Mouse (Mus musculus) forebrain, embryonic 16.5 days (tissue): ENCODE measurements around the gene Cd9. TPM values are rescaled to one million over a fixed set of nuclear protein-coding genes. Genes with fewer than 3 reads are reported as not detected.

Source experiments
- ATAC-seq: fragments of 200-750 bp; cut with Nextera tagmentation; 2 replicates; pipeline ENCODE4 v1.8.0; 2017; ENCODE audit warnings: mild to moderate bottlenecking, moderate library complexity
- H3K27ac ChIP-seq: fragments of 300-500 bp; sonication (generic); 2 replicates; pipeline ENCODE4 v1.5.1; 2014; ENCODE audit warnings: low read length, control low read depth
- H3K27me3 ChIP-seq: fragments of 300-500 bp; sonication (generic); replicated peaks from 2 replicates; pipeline ENCODE4 v1.6.1; 2014; ENCODE audit warnings: low read length; ENCODE audit not compliant: control insufficient read depth, insufficient read depth
- H3K36me3 ChIP-seq: fragments of 300-500 bp; sonication (generic); 2 replicates; pipeline ENCODE4 v1.6.1; 2014; ENCODE audit not compliant: control insufficient read depth, insufficient read depth
- H3K4me1 ChIP-seq: fragments of 300-500 bp; sonication (generic); replicated peaks from 2 replicates; pipeline ENCODE4 v1.6.1; 2014; ENCODE audit warnings: low read length; ENCODE audit not compliant: control insufficient read depth, insufficient read depth
- H3K4me2 ChIP-seq: fragments of 300-500 bp; sonication (generic); 2 replicates; pipeline ENCODE4 v1.6.1; 2014; ENCODE audit warnings: mild to moderate bottlenecking, low read length, control low read depth
- H3K4me3 ChIP-seq: fragments of 300-500 bp; sonication (generic); replicated peaks from 2 replicates; pipeline ENCODE4 v1.5.1; 2014; ENCODE audit warnings: mild to moderate bottlenecking, low read length, control low read depth
- H3K9ac ChIP-seq: fragments of 300-500 bp; sonication (generic); replicated peaks from 2 replicates; pipeline ENCODE4 v1.6.1; 2014; ENCODE audit warnings: low read depth, low read length, control low read depth
- H3K9me3 ChIP-seq: fragments of 300-500 bp; sonication (generic); 2 replicates; pipeline ENCODE4 v1.6.1; 2016; ENCODE audit warnings: low read length; ENCODE audit not compliant: control insufficient read depth
- WGBS: fragments of 180-500 bp; shearing (Covaris S2); extraction: QIAGEN DNeasy Blood & Tissue Kit; methylation state at CpG from one replicate; pipeline ENCODE4 v1.1.7; 2014; 5-methylcytosine and 5-hydroxymethylcytosine counted together
- polyA plus RNA-seq: library from polyadenylated mRNA; unstranded; fragments of >200 nt; fragmentation: Nextera tagmentation; extraction: Ambion mirVana; gene quantifications from 2 replicates; pipeline ENCODE4 v1.2.1, GENCODE M21; 2015

The Cd9 gene
- polyA plus RNA-seq, 1 experiment from 2014 or later, result 78.4 TPM

DNA sequence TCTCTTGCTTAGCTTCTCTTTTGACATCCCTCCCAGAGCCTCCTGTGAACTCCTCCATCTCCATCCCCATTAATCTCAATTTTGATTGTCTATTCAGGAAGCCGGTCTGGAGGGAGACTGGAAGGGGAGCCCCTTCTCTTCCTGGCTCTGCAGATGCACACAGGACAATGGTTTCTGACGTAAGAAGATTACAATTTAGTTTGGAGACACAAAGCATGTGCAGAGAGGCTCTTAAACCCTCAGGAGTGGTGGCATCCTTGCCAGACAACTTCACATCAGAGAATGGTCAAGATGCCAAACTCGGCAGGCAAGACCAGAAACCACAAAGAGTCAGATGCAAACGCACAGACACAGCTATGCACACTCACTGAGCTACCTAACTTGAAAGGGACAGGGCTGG, 22.7 kb downstream of the Cd9 start:
- Histone ChIP-seq H3K9me3 (no peaks in the 10 kb centered on the region), H3K27me3 (no peaks in the 10 kb centered on the region), H3K27ac (no peak overlapping the region), H3K4me2 (no peak overlapping the region), H3K36me3 (no peaks in the 10 kb centered on the region), H3K9ac (no peak overlapping the region), H3K4me3 (no peak overlapping the region), H3K4me1 (peaks cover 19% of the 10 kb centered on the region)
- no peak for ATAC-seq
- WGBS, result 39% methylated on average over 4 of the region's 4 CpGs

DNA sequence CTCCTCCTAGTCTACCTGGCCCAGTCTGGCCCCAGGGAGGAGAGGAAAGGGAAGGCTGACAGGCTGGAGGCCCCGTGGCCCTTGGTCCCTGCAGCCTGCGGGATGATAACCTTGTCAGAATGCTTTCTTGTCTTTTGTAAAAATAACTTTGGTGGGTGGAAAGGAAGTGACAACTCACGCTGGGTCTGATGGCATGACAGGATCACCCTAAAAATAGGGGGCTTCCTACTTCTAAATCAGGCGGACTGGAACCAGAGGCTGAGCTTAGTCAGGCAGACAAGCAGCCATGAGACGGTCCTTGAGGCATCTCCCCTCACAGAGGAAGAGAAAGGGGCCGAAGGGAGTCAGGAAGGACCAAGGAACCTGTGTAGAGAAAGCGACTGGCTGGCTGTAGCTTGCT, 23.3 kb downstream of the Cd9 start:
- Histone ChIP-seq H3K36me3 (no peaks in the 10 kb centered on the region), H3K4me1 (peaks cover 14% of the 10 kb centered on the region), H3K4me2 (no peak overlapping the region), H3K4me3 (no peak overlapping the region), H3K9me3 (no peaks in the 10 kb centered on the region), H3K9ac (no peak overlapping the region), H3K27ac (no peak overlapping the region), H3K27me3 (no peaks in the 10 kb centered on the region)
- ATAC-seq, result no peak
- WGBS, result 91% methylated on average over 7 of the region's 7 CpGs

DNA sequence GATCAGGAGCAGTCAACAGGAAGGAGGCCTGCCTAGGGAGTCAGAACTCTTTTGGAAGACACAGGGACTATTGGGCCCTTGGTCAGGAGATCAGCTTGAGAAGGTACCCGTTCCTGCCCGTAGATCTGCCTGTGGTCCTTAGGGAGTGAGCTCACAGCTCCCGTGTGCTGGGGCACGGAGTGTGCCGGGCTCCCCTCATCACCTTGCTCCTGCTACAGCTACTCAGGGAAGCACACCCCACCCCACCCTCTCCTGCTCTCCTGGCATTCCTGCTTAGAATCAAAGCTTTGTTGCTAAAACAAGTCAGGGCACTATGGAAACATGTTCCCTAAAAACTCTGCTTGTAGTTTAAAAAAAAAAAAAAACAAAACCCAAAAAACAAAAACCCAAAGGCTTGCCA, 24.0 kb downstream of the Cd9 start:
- no peak overlapping the region for H3K4me3 ChIP-seq
- H3K4me1 ChIP-seq, result peaks cover 11% of the 10 kb centered on the region
- H3K36me3 ChIP-seq, result no peaks in the 10 kb centered on the region
- H3K27ac ChIP-seq, result no peak overlapping the region
- ATAC-seq, result no peak
- no peaks in the 10 kb centered on the region for H3K27me3 ChIP-seq
- no peak overlapping the region for H3K4me2 ChIP-seq
- WGBS, result 91% methylated on average over 5 of the region's 5 CpGs
- H3K9ac ChIP-seq, result no peak overlapping the region
- H3K9me3 ChIP-seq, result no peaks in the 10 kb centered on the region

DNA sequence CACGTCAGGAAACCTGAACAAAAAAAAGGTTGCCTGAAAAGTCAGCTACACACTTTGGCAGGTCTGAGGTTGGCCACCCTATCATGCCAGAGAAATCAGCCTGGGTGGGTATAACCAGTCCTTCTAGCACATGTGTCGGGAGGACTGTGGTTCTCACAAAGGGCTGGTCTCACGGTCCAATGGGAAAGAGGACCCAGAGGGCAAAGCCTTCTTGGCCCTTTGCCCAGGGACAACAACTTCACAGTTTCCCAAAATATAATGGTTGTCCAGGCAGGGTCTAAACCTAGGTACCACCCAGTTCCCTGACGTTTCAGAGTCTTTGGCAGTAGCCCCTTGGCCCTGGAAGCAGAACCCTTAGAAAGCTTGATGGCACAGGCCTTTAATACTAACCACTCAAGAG, 25.4 kb downstream of the Cd9 start:
- H3K27me3 ChIP-seq, result no peaks in the 10 kb centered on the region
- H3K9ac ChIP-seq, result no peak overlapping the region
- no peaks in the 10 kb centered on the region for H3K36me3 ChIP-seq
- H3K4me1 ChIP-seq, result peaks cover 7% of the 10 kb centered on the region
- H3K9me3 ChIP-seq, result no peaks in the 10 kb centered on the region
- H3K27ac ChIP-seq, result no peak overlapping the region
- no peak for ATAC-seq
- no peak overlapping the region for H3K4me3 ChIP-seq
- no peak overlapping the region for H3K4me2 ChIP-seq
- 59% methylated on average over 4 of the region's 4 CpGs for WGBS

DNA sequence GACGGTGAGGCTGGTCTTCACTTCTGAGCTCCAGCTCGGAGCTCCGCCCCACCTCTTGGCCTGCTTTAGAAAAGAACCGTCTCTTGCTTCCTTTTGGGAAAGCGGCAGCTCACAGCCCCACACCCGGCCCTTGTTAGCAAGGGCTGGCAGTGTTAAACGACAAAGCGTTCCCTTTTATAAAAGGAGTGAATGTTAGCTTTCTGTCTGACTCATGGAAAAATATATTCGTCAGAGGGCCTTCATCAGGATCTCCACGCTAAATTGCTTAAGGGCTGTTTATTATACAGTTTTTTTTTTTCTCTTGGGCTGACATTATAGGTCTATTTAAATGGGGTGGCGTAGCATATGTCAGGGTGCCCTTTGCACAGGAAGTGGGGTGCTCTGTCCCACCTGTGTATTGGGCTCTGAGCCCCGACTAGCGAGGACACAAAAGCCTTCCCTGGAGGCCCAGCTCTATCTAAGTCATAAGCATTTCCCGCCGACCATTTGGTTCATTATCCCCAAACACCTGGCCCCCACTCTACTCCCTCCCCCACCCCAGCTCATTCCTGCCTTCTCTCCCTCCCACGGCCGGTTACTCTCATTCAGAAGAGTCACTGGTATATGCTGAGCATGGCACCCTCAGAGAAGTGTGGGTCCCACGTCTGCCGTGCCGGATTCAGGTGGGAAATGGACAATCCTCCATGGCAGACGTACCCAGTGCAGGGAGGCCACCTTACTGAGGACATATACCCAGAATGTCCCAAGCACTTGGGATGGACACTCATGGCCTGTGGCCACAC, 26.2 kb downstream of the Cd9 start:
- no peaks in the 10 kb centered on the region for H3K9me3 ChIP-seq
- H3K4me1 ChIP-seq, result peaks cover 7% of the 10 kb centered on the region
- H3K9ac ChIP-seq, result no peak overlapping the region
- no peak overlapping the region for H3K4me3 ChIP-seq
- H3K4me2 ChIP-seq, result no peak overlapping the region
- H3K27ac ChIP-seq, result no peak overlapping the region; the same call in 1 of the 2 replicates
- 45% methylated on average over 21 of the region's 21 CpGs for WGBS
- no peaks in the 10 kb centered on the region for H3K27me3 ChIP-seq
- no peaks in the 10 kb centered on the region for H3K36me3 ChIP-seq
- no peak for ATAC-seq

DNA sequence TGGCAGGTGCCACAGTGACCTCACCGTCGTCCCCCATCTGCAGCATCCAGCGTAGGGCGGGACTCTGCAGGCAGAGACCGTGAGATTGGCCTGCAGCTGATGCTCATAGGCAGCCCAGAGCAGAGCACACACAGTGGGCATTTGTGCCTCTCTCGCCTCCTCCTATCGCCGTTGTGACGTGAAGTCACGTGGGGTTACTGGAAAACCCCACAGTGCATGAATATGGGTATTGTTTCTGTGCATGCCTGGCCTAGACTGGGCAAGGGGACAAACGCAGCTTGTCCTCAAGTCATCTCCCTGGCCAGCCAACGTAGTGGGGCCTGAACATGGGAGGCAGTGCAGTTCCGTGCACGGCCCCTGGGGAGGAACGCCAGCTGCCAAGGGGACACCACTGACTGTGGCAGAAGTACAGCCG, 27.3 kb downstream of the Cd9 start:
- no peaks in the 10 kb centered on the region for H3K36me3 ChIP-seq
- no peak overlapping the region for H3K4me3 ChIP-seq
- no peaks in the 10 kb centered on the region for H3K9me3 ChIP-seq
- H3K4me1 ChIP-seq, result peaks cover 7% of the 10 kb centered on the region
- peak; percentile 81 for ATAC-seq
- no peak overlapping the region for H3K27ac ChIP-seq
- H3K4me2 ChIP-seq, result no peak overlapping the region
- H3K27me3 ChIP-seq, result no peaks in the 10 kb centered on the region
- 63% methylated on average over 16 of the region's 16 CpGs for WGBS
- no peak overlapping the region for H3K9ac ChIP-seq

DNA sequence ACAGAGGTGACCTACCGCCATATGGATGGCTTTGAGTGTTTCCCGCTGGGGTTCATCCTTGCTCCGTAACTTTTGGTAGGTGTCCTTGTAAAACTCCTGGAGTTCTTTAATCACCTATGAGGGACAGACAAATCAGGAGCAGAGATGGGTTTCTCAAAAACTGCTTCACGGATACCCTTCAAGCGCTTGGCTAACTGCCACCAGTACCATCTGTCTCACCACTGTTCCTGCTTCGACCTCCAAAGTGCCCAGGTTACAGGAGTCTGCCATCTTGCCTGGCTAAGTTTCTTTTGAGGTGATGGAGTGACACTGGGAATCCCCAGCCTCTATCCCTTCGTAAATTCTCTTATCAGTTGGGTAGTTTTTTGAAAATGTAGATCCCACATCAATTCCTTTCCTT, 32.3 kb downstream of the Cd9 start:
- no peaks in the 10 kb centered on the region for H3K9me3 ChIP-seq
- no peak overlapping the region for H3K27ac ChIP-seq
- WGBS, result 83% methylated on average over 7 of the region's 7 CpGs

DNA sequence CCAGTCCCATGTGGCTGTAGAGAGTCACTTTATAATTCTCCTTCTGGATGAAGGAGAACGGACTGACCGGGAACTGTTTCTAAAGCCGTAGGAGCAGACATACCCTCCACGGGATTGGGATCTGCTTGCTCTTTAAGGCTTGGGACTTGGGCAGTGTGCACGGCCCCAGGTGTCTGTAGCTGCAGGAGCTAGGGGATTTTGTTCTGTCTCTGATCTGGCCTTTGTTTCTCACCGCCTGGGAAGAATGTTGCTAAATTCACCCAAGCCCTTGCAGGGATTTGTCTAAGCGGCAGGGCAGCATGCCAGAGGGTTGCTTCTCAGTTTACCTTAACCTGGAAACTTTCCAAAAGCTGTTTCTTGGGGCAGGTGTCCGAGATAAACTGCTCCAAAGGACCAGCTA, 32.8 kb downstream of the Cd9 start:
- Histone ChIP-seq H3K4me1 (no peaks in the 10 kb centered on the region), H3K4me2 (no peak overlapping the region), H3K9ac (no peak overlapping the region), H3K36me3 (peaks cover 2% of the 10 kb centered on the region; the same call in 1 of the 2 replicates), H3K27me3 (no peaks in the 10 kb centered on the region), H3K9me3 (no peaks in the 10 kb centered on the region), H3K4me3 (no peak overlapping the region), H3K27ac (no peak overlapping the region)
- 47% methylated on average over 8 of the region's 8 CpGs for WGBS
- no peak for ATAC-seq

More for the DNA sequence above, 32.3 kb downstream of the Cd9 start:
- H3K4me2 ChIP-seq, result no peak overlapping the region
- no peak for ATAC-seq
- no peaks in the 10 kb centered on the region for H3K4me1 ChIP-seq
- no peak overlapping the region for H3K4me3 ChIP-seq
- H3K36me3 ChIP-seq, result peaks cover 2% of the 10 kb centered on the region; the same call in 1 of the 2 replicates
- no peaks in the 10 kb centered on the region for H3K27me3 ChIP-seq
- H3K9ac ChIP-seq, result no peak overlapping the region

DNA sequence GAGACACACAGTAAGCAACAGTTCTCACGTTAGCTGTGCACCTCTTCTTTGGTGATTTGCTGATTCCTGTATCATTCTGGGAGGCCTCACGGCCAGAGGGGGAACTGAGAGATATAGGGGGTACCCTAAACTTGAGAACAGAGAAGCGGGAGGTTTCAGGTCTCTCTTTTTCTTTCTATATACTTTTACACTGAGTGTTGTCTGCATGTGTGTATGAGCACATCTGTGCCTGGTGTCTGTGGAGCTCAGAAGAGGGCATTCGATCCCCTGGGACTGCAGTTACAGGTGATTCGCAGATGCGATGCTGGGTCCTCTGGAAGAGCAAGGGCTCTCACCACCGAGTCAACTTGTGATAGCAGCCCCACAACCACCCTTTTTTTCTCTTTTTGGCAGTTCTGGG, 33.3 kb downstream of the Cd9 start:
- Histone ChIP-seq H3K27me3 (no peaks in the 10 kb centered on the region), H3K36me3 (peaks cover 2% of the 10 kb centered on the region; the same call in 1 of the 2 replicates), H3K4me2 (no peak overlapping the region), H3K9me3 (no peaks in the 10 kb centered on the region), H3K4me1 (no peaks in the 10 kb centered on the region), H3K9ac (no peak overlapping the region), H3K4me3 (no peak overlapping the region), H3K27ac (no peak overlapping the region)
- no peak for ATAC-seq
- WGBS, result 87% methylated on average over 7 of the region's 7 CpGs
